Mouse (Mus musculus) right cerebral cortex, postnatal 4 days (tissue): ENCODE results near the gene Grk5.
A peak's percentile ranks its signal among the peaks of the same experiment; 100 is the strongest.

Source experiments
- DNase-seq: peaks from one replicate; pipeline ENCODE4 v3.0.0-alpha.2; 2022

The Grk5 gene

DNA sequence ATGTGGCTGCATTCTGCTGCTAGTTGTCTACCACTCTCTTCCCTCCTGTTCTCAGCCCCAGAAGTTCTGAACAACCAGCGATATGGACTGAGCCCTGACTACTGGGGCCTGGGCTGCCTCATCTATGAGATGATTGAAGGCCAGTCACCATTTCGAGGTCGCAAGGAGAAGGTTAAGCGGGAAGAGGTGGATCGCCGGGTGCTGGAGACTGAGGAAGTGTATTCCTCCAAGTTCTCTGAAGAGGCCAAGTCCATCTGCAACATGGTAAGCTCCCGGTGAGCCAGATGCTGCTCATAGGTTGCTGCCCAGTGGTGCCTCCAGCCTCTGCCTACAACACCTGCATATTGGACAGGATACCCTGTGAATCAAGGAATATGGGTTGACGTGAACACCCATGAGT, 193.5 kb downstream of the Grk5 start:
- no peak for DNase-seq

GRCm38 (mm10) chr19:61084149-61084940, 194.8 kb downstream of the Grk5 start:
- DNase-seq = peak; percentile 93

DNA sequence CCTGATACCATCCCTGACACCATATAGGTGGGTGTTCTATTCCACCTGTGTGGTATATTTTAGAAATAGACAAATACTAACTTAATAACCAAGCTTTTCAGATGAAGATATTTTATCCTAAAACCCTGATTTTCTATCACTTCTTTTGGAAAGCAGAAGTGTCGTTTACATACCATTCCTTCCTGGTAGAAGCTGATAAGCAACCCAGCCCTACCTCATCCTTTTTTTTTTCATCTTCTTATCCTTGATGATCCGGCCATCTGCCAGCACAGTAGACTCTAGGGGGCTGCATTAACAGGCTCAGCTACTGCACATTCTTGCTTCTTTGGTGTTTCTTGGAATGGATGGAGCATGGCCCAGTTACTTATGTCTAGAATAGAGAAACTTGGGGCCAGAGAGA, 195.7 kb downstream of the Grk5 start:
- DNase-seq = no peak

DNA sequence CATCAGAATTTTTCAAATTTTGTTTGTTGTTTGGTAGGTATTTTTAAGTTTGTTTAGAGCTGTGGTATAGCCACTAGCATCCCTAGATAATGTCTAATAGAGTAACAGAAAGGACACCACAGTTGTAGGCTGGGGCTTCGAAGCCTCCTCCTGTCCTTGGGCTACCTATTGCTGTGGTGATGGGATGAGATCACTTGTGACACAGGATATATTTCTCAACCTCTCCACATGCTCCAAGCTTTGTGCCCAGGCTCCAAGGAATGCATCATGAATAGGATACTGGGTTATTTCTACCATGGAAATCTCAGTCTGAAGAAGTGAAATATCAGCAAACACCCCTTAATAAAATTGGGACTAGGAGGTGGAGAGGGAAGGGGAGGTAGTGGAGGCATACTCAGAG, 198.2 kb downstream of the Grk5 start:
- DNase-seq = no peak

DNA sequence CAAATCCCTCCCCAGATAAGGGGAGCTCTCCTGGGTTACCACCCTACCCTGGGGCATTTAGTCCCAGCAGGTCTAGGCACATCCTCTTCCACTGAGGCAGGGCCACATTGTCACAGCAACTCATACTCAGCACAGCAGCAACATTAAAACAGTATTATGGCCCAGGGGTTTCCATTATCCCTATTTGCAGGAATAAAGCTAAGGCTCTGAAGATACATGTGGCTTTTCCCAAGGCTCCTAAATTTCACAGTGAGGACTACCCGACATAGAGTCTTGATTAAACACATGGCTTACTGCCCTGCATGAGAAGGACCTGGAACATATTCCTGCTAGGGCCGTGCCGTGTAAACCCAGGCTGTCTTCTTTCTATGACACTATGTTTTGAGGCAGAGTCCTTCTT, 199.5 kb downstream of the Grk5 start:
- DNase-seq = no peak

GRCm38 (mm10) chr19:61090541-61090940, 201.0 kb downstream of the Grk5 start:
- no peak for DNase-seq

GRCm38 (mm10) chr19:61096776-61097175, 207.2 kb downstream of the Grk5 start:
- DNase-seq = no peak

DNA sequence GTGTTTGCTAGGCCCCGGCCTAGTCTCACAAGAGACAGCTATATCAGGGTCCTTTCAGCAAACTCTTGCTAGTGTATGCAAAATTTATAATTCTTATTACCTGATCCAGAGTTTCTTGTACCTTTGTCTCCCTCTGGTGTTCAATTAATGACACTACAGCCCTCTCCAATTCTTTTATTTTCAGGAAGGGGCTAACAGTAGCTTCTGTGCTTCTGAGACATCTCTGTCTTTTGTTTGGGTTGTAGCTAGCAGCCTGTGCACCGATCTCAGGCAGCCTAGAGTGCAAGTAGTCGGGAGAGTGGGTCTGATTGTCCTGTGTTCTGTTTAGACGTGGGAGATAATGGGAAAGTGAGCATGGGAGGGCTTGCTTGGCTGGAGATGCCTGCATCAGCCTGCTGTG, 208.2 kb downstream of the Grk5 start:
- no peak for DNase-seq

GRCm38 (mm10) chr19:61110184-61110583, 220.6 kb downstream of the Grk5 start:
- DNase-seq = no peak

- DNase-seq = no peak
Observed at GRCm38 (mm10) chr19:61131096-61131495, 241.5 kb downstream of the Grk5 start.

DNA sequence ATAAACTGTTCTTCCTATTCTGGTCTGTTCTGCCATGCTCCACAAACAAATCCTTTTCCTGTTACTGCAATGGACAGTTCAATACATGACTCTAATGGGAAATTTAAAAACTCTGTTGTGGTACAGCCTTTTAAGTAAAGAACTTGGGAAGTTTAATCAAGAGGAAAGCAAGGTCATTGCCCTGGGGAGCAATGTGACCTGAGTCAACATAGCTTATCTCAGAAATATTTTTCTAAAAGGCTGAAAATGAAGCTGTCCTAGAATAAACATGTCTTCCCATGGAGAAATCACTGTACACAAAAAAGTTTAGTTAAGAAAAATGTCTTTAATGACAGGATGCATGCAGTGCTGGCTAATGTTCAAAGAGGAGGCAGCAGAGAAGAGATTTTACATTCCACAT, 249.1 kb downstream of the Grk5 start:
- no peak for DNase-seq

DNA sequence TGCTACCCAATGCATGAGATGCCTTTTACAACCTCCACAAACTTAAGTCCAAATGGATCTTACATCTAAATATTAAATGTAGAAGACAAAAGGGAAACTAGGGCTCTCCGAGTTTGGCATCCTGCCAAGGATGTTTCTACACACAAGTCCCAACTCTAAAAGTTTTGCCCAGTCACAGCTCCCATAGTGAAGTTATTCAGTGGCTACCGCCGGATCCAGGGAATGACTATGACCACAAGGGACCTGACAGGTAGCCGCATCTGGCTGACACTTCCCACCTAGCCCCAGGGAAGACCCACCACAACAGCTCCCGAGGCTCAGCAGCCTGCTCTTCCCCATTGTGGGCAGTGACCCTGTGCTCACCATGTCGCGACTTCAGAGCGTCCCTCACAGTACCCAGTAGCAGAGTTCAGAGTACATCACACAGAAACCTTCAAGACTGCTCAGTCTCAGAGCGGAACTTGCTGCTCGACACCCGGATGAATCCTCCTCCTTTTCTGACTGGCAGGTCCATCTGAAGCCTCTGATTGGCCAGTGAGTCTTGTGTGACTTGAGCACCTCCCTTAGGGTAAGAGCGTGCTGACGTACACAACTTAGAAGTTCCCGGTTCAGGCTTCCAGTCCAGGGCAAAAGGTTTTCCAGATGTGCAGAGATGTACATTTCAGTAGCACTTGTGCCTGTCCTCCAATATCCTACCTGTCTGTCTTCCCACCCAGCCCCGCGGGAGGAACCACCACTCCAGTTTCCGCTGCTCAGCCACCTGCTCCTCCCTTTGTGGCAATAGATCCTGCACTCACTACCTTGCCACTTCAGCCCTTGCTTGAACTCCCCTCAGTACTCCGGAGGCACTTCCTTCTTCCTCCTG, 251.0 kb downstream of the Grk5 start, which contains the start of gene Zfp950:
Gene Zfp950, minus strand, starts transcription at position 499 of the 865 bp plus-strand sequence.
- peak; percentile 58 for DNase-seq

- DNase-seq = no peak
Observed at GRCm38 (mm10) chr19:61141299-61141698, 251.8 kb downstream of the Grk5 start.
